Mouse (Mus musculus) lung, postnatal 0 days (tissue): Measurements from ENCODE around the gene Scyl2. TPM values are rescaled to one million over a fixed set of nuclear protein-coding genes. Genes with fewer than 3 reads are reported as not detected.

Experiments
- ATAC-seq: fragments of 200-750 bp; cut with Nextera tagmentation; 2 replicates; pipeline ENCODE4 v1.8.0; 2017; ENCODE audit warnings: moderate library complexity
- DNase-seq: peaks from one replicate; pipeline ENCODE4 v3.0.0-alpha.2; 2016; ENCODE audit warnings: low spot score
- H3K27ac ChIP-seq: fragments of 300-500 bp; sonication (generic); 2 replicates; pipeline ENCODE4 v1.5.1; 2014; ENCODE audit warnings: antibody characterized with exemption, mild to moderate bottlenecking, low read length, mixed read lengths
- H3K27me3 ChIP-seq: fragments of 300-500 bp; sonication (generic); replicated peaks from 2 replicates; pipeline ENCODE4 v1.6.1; 2014; ENCODE audit warnings: low read length, mixed read lengths; ENCODE audit not compliant: insufficient read depth
- H3K36me3 ChIP-seq: fragments of 300-500 bp; sonication (generic); 2 replicates; pipeline ENCODE4 v1.6.1; 2014; ENCODE audit warnings: low read length, mixed read lengths; ENCODE audit not compliant: insufficient read depth
- H3K4me1 ChIP-seq: fragments of 300-500 bp; sonication (generic); 2 replicates; pipeline ENCODE4 v1.6.1; 2014; ENCODE audit warnings: antibody characterized with exemption, low read depth, low read length, mixed read lengths; ENCODE audit not compliant: insufficient read depth
- H3K4me2 ChIP-seq: fragments of 300-500 bp; sonication (generic); replicated peaks from 2 replicates; pipeline ENCODE4 v1.6.1; 2014; ENCODE audit warnings: low read depth, mild to moderate bottlenecking, low read length, moderate library complexity, mixed read lengths
- H3K4me3 ChIP-seq: fragments of 300-500 bp; sonication (generic); 2 replicates; pipeline ENCODE4 v1.5.1; 2014; ENCODE audit warnings: low read depth, low read length
- H3K9ac ChIP-seq: fragments of 300-500 bp; sonication (generic); replicated peaks from 2 replicates; pipeline ENCODE4 v1.6.1; 2014; ENCODE audit warnings: low read depth, mild to moderate bottlenecking
- H3K9me3 ChIP-seq: fragments of 300-500 bp; sonication (generic); 2 replicates; pipeline ENCODE4 v1.6.1; 2016; ENCODE audit warnings: low read length, mixed read lengths
- CTCF ChIP-seq: IDR thresholded peaks from 2 replicates; pipeline ENCODE4 v1.5.1; 2016; ENCODE audit warnings: antibody characterized with exemption, mild to moderate bottlenecking
- EP300 ChIP-seq: IDR thresholded peaks from 2 replicates; pipeline ENCODE4 v1.6.1; 2016; ENCODE audit warnings: antibody characterized with exemption, mild to moderate bottlenecking, control low read depth
- WGBS: fragments of 180-500 bp; shearing (Covaris S2); extraction: QIAGEN DNeasy Blood & Tissue Kit; methylation state at CpG from one replicate; pipeline ENCODE4 v1.1.7; 2014; 5-methylcytosine and 5-hydroxymethylcytosine counted together
- polyA plus RNA-seq: library from polyadenylated mRNA; unstranded; fragments of >200 nt; fragmentation: Nextera tagmentation; extraction: Ambion mirVana; gene quantifications from 2 replicates; pipeline ENCODE4 v1.2.1, GENCODE M21; 2015

The Scyl2 gene
- polyA plus RNA-seq, 1 experiment from 2014 or later = 4.8 TPM

- no peaks in the 10 kb centered on the region for H3K4me1 ChIP-seq
- no peak overlapping the region for H3K9ac ChIP-seq
- peaks cover 14% of the 10 kb centered on the region; the same call in 1 of the 2 replicates for H3K36me3 ChIP-seq
- ATAC-seq (no peak), DNase-seq (no peak)
- H3K27ac ChIP-seq = no peak overlapping the region
- no peak overlapping the region for H3K4me3 ChIP-seq
- H3K27me3 ChIP-seq = no peaks in the 10 kb centered on the region
- no peak for TF ChIP-seq EP300
- no peak for TF ChIP-seq CTCF
- no peak overlapping the region for H3K4me2 ChIP-seq
- H3K9me3 ChIP-seq = no peaks in the 10 kb centered on the region
- 93% methylated on average over 9 of the region's 9 CpGs for WGBS
Observed at GRCm38 (mm10) chr10:89665679-89666078, 20.4 kb downstream of the Scyl2 start.

GRCm38 (mm10) chr10:89664977-89665645 lies 21.0 kb downstream of the Scyl2 start:
- H3K4me1 ChIP-seq = no peaks in the 10 kb centered on the region
- no peak overlapping the region for H3K4me2 ChIP-seq
- 91% methylated on average over 8 of the region's 8 CpGs for WGBS
- no peak overlapping the region for H3K27ac ChIP-seq
- H3K9me3 ChIP-seq = no peaks in the 10 kb centered on the region
- H3K4me3 ChIP-seq = no peak overlapping the region
- H3K36me3 ChIP-seq = peaks cover 14% of the 10 kb centered on the region
- TF ChIP-seq CTCF (no peak), EP300 (no peak)
- DNase-seq (no peak), ATAC-seq (no peak)
- no peak overlapping the region for H3K9ac ChIP-seq
- no peaks in the 10 kb centered on the region for H3K27me3 ChIP-seq

GRCm38 (mm10) chr10:89656366-89656765 lies 29.7 kb downstream of the Scyl2 start:
- Histone ChIP-seq H3K27ac (no peak overlapping the region), H3K9ac (no peak overlapping the region), H3K4me3 (no peak overlapping the region), H3K4me2 (no peak overlapping the region), H3K27me3 (no peaks in the 10 kb centered on the region), H3K9me3 (no peaks in the 10 kb centered on the region), H3K4me1 (no peaks in the 10 kb centered on the region), H3K36me3 (peaks cover 21% of the 10 kb centered on the region; the same call in 1 of the 2 replicates)
- no peak for DNase-seq
- TF ChIP-seq CTCF (no peak), EP300 (no peak)
- 74% methylated on average over 5 of the region's 5 CpGs for WGBS
- ATAC-seq = no peak

GRCm38 (mm10) chr10:89652912-89653311 lies 33.2 kb downstream of the Scyl2 start:
- no peaks in the 10 kb centered on the region for H3K27me3 ChIP-seq
- no peak overlapping the region for H3K4me2 ChIP-seq
- H3K4me3 ChIP-seq = no peak overlapping the region
- no peak overlapping the region for H3K27ac ChIP-seq
- no peaks in the 10 kb centered on the region for H3K9me3 ChIP-seq
- H3K36me3 ChIP-seq = peaks cover 13% of the 10 kb centered on the region; the same call in 1 of the 2 replicates
- TF ChIP-seq CTCF (no peak), EP300 (no peak)
- DNase-seq (no peak), ATAC-seq (no peak)
- H3K4me1 ChIP-seq = no peaks in the 10 kb centered on the region
- 84% methylated on average over 8 of the region's 8 CpGs for WGBS
- no peak overlapping the region for H3K9ac ChIP-seq

GRCm38 (mm10) chr10:89651691-89652090 lies 34.4 kb downstream of the Scyl2 start:
- no peak for DNase-seq
- Histone ChIP-seq H3K4me3 (no peak overlapping the region), H3K36me3 (peaks cover 4% of the 10 kb centered on the region; the same call in 1 of the 2 replicates), H3K9ac (no peak overlapping the region), H3K27me3 (no peaks in the 10 kb centered on the region), H3K9me3 (no peaks in the 10 kb centered on the region), H3K4me2 (no peak overlapping the region), H3K27ac (no peak overlapping the region), H3K4me1 (no peaks in the 10 kb centered on the region)
- 93% methylated on average over 1 of the region's 1 CpGs for WGBS
- no peak for ATAC-seq
- TF ChIP-seq CTCF (no peak), EP300 (no peak)

- no peak for DNase-seq
- no peak for ATAC-seq
Observed at GRCm38 (mm10) chr10:89646918-89647317, 39.2 kb downstream of the Scyl2 start.

More at GRCm38 (mm10) chr10:89646918-89647317, 39.2 kb downstream of the Scyl2 start:
- H3K9me3 ChIP-seq = no peaks in the 10 kb centered on the region
- 80% methylated on average over 9 of the region's 9 CpGs for WGBS
- H3K9ac ChIP-seq = no peak overlapping the region
- H3K4me3 ChIP-seq = no peak overlapping the region
- TF ChIP-seq CTCF (no peak), EP300 (no peak)
- H3K27me3 ChIP-seq = no peaks in the 10 kb centered on the region
- H3K27ac ChIP-seq = no peak overlapping the region
- H3K36me3 ChIP-seq = peaks cover 16% of the 10 kb centered on the region; the same call in 1 of the 2 replicates
- no peaks in the 10 kb centered on the region for H3K4me1 ChIP-seq
- no peak overlapping the region for H3K4me2 ChIP-seq
